Mouse (Mus musculus): Measurements from ENCODE around the gene Sorcs1. TPM values are rescaled to one million over a fixed set of nuclear protein-coding genes. Genes with fewer than 3 reads are reported as not detected.

Gene Sorcs1
- polyA plus RNA-seq, 1 experiment from 2014 or later: 3.9 TPM

DNA sequence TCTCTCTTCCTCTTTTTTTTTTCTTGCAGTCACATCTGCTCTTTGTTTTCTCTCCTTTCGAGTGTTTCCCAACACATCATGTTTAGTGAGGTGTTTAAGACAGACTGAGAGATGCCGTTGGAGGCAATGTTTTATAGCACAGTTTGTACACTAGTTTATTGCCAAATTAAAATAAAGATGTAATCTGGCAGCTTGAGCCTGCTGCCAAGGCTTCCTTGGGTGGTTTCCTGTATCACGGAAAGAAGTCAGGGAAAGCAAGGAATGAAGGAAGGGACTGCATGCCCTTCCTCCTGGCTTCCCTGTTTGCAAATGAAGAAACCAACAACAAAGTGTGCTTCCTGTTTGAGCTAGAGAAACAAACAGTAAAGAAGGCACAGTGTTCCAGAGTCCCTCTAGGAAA, 352.3 kb downstream of the Sorcs1 start:
- Histone ChIP-seq H3K27ac (no peak overlapping the region), H3K4me2 (no peak overlapping the region), H3K27me3 (no peaks in the 10 kb centered on the region), H3K36me3 (no peaks in the 10 kb centered on the region), H3K9me3 (replicated peaks) (no peaks in the 10 kb centered on the region), H3K9ac (no peak overlapping the region), H3K4me3 (replicated peaks) (no peak overlapping the region), H3K4me1 (no peaks in the 10 kb centered on the region)
- no peak for ATAC-seq (replicated peaks; ENCODE audit: low FRiP score)
- WGBS: 29% methylated on average over 3 of the region's 3 CpGs

GRCm38 (mm10) chr19:50325686-50326085, 352.8 kb downstream of the Sorcs1 start:
- Histone ChIP-seq H3K4me3 (replicated peaks) (no peak overlapping the region), H3K4me1 (no peaks in the 10 kb centered on the region), H3K27ac (no peak overlapping the region), H3K36me3 (no peaks in the 10 kb centered on the region), H3K9me3 (replicated peaks) (no peaks in the 10 kb centered on the region), H3K9ac (no peak overlapping the region), H3K27me3 (no peaks in the 10 kb centered on the region), H3K4me2 (no peak overlapping the region)
- no peak for ATAC-seq (replicated peaks; ENCODE audit: low FRiP score)
- 90% methylated on average over 10 of the region's 10 CpGs for WGBS

DNA sequence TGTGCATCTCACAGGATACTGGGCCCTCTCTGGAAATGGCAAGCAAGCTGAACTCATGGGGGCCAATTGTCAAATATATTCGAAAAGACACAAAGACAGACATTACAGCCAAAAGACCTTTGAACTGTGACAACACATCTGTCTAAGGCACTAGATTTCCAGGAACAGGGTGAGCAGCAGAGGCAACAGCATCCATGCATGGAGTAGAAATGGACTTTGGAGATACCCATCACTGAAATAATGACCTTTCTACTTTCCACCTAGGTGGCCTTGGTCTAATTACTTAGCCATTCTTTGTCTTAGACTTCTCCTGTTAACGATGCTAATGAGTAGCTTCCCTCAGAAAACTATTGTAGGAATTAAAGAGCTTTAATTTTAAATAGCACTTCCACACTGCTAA, 371.4 kb downstream of the Sorcs1 start:
- no peak overlapping the region for H3K9ac ChIP-seq
- no peaks in the 10 kb centered on the region for H3K4me1 ChIP-seq
- 75% methylated on average over 2 of the region's 2 CpGs for WGBS
- no peak overlapping the region for H3K4me3 ChIP-seq (replicated peaks)
- no peak overlapping the region for H3K4me2 ChIP-seq
- no peak overlapping the region for H3K27ac ChIP-seq
- H3K36me3 ChIP-seq: no peaks in the 10 kb centered on the region
- ATAC-seq (replicated peaks; ENCODE audit: low FRiP score): no peak
- no peaks in the 10 kb centered on the region for H3K27me3 ChIP-seq
- H3K9me3 ChIP-seq (replicated peaks): no peaks in the 10 kb centered on the region

DNA sequence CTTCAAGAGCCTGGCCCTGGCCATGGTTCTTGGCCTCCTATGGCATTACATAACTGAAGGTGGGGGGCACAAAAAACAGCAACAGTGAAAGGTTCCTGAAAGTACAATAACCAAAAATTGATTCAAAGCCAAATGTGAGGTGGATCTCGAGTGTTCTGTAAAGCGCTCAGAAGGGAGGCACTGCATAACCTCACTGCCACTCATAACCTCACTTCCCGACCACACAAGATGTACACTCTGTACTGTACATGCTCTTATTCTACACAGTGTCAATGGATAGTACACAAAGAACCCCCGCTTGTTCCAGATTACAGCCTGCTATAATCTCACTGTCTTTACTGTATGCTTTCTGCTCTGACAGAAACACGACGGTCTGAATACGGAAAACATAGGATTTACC, 384.2 kb downstream of the Sorcs1 start:
- Histone ChIP-seq H3K36me3 (no peaks in the 10 kb centered on the region), H3K9ac (no peak overlapping the region), H3K4me1 (no peaks in the 10 kb centered on the region), H3K4me2 (no peak overlapping the region), H3K27ac (no peak overlapping the region), H3K9me3 (replicated peaks) (no peaks in the 10 kb centered on the region), H3K4me3 (replicated peaks) (no peak overlapping the region), H3K27me3 (no peaks in the 10 kb centered on the region)
- WGBS: 85% methylated on average over 7 of the region's 7 CpGs
- ATAC-seq (replicated peaks; ENCODE audit: low FRiP score): no peak

DNA sequence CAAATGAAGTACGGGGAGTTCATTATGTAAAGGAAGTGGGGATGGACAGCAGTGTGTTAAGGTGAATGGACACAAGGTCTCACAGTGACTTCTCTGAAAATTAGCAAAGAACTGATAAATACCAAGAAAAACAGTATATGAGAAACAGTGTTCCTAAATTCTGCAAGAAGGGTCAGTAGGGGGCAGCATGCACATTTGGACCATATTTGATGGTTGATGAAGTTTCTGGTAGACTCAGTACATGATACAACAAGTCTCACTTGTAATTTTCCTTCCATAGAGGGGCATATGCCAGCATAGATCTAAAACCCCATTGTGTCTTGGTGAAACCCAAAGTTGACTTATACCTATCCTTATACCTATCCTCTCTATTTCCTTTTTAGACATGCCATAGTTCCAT, 414.0 kb downstream of the Sorcs1 start:
- no peak overlapping the region for H3K4me3 ChIP-seq (replicated peaks)
- no peaks in the 10 kb centered on the region for H3K4me1 ChIP-seq
- H3K27me3 ChIP-seq: 0 out of 2 replicates have a peak, but pooled peaks cover 3% of the 10 kb centered on the region
- no peak overlapping the region for H3K4me2 ChIP-seq
- H3K27ac ChIP-seq: no peak overlapping the region
- ATAC-seq (replicated peaks; ENCODE audit: low FRiP score): no peak
- no peaks in the 10 kb centered on the region for H3K36me3 ChIP-seq
- H3K9ac ChIP-seq: no peak overlapping the region
- H3K9me3 ChIP-seq (replicated peaks): no peaks in the 10 kb centered on the region
- 75% methylated on average over 1 of the region's 1 CpGs for WGBS

DNA sequence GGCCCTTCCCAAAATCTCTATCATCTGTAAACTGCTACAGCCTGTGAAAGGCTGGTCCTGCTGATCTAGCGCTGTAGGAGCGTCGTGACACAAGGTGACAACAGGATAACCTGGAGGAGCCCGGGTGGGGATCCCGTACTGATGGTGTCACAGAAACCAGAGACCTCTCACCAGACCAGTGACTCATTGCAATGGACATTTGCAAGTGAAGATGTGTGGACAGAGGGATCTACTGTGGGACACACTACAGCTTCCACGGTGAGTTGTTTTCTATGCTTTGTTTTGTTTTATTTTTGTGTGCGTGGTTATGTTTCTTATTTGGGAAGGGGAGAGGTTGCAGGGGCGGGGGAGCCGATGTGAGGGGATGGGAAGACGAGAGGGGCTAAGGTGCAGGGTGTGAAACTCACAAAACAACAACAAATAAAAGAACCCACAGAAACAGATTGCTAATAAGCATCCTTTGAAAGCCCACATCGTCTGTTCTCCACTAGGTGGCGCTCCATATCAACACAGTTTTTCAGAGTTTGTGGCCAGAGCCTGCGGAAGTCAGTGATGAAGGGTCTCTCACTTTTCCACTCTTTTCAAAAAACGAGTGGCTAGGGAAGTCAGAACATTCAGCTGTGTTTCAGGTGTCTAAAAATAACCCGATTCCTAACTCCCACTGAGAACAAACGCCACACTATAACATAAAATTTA, 419.6 kb downstream of the Sorcs1 start:
- H3K9ac ChIP-seq: no peak overlapping the region
- H3K4me2 ChIP-seq: no peak overlapping the region
- ATAC-seq (replicated peaks; ENCODE audit: low FRiP score): no peak
- H3K27ac ChIP-seq: no peak overlapping the region
- no peaks in the 10 kb centered on the region for H3K36me3 ChIP-seq
- 0 out of 2 replicates have a peak, but pooled peaks cover 3% of the 10 kb centered on the region for H3K27me3 ChIP-seq
- no peaks in the 10 kb centered on the region for H3K9me3 ChIP-seq (replicated peaks)
- 40% methylated on average over 16 of the region's 16 CpGs for WGBS
- H3K4me3 ChIP-seq (replicated peaks): no peak overlapping the region
- H3K4me1 ChIP-seq: no peaks in the 10 kb centered on the region

GRCm38 (mm10) chr19:50220476-50220875, 458.0 kb downstream of the Sorcs1 start:
- Histone ChIP-seq H3K4me3 (replicated peaks) (no peak overlapping the region), H3K27me3 (no peaks in the 10 kb centered on the region), H3K4me2 (no peak overlapping the region), H3K27ac (no peak overlapping the region), H3K4me1 (no peaks in the 10 kb centered on the region), H3K36me3 (no peaks in the 10 kb centered on the region), H3K9me3 (replicated peaks) (no peaks in the 10 kb centered on the region), H3K9ac (no peak overlapping the region)
- 56% methylated on average over 5 of the region's 5 CpGs for WGBS
- 0 out of 2 replicates have a peak, but pooled peaks have one; percentile 46 for ATAC-seq (replicated peaks; ENCODE audit: low FRiP score)

- no peak overlapping the region for H3K4me3 ChIP-seq (replicated peaks)
- no peak overlapping the region for H3K4me2 ChIP-seq
- no peak overlapping the region for H3K9ac ChIP-seq
- no peak for ATAC-seq (replicated peaks; ENCODE audit: low FRiP score)
- H3K27ac ChIP-seq: no peak overlapping the region
- 44% methylated on average over 7 of the region's 7 CpGs for WGBS
- no peaks in the 10 kb centered on the region for H3K27me3 ChIP-seq
- no peaks in the 10 kb centered on the region for H3K9me3 ChIP-seq (replicated peaks)
- H3K36me3 ChIP-seq: no peaks in the 10 kb centered on the region
- H3K4me1 ChIP-seq: no peaks in the 10 kb centered on the region
These were observed 463.8 kb downstream of the Sorcs1 start for GRCm38 (mm10) chr19:50214466-50215228.

DNA sequence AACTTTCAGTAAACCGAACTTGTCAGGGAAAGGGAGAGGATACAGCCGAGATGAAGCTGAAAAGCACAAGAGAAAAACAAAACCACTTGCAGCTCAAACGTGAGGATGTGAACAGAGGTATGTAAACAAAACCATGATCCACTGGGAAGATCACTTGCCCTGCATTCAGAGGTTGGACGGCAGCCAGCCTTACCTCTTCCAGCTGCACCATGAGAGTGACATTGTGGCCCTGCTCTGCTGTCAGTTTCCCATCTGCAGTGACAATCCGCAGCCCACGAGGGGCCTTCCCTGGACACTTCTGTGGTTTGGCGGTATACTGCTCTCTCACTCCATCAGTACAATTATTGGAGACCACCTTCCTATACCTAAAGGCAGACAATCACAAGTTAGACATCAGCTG, 468.0 kb downstream of the Sorcs1 start:
- H3K4me3 ChIP-seq (replicated peaks): no peak overlapping the region
- H3K27me3 ChIP-seq: no peaks in the 10 kb centered on the region
- no peaks in the 10 kb centered on the region for H3K9me3 ChIP-seq (replicated peaks)
- H3K9ac ChIP-seq: no peak overlapping the region
- H3K4me1 ChIP-seq: no peaks in the 10 kb centered on the region
- ATAC-seq (replicated peaks; ENCODE audit: low FRiP score): no peak
- H3K27ac ChIP-seq: no peak overlapping the region
- no peak overlapping the region for H3K4me2 ChIP-seq
- 49% methylated on average over 7 of the region's 7 CpGs for WGBS
- no peaks in the 10 kb centered on the region for H3K36me3 ChIP-seq

DNA sequence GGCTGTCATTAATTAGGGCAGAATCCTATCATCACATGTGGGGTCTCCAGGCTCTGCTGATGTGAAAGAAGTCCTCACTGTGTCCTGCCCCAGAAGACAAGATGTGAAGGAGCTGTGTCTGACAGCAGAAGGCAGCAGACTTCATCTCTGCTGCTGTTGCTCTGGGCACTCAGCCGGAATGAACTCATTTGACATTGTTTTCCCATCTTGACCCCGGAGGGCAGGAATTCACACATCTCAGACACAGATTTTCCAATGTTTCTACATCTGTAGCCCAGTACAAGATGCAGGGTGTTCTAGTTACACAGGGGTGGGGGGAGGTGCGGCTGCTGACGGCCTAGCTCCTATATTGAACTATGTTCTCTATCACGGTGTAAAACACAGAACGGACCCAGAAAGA, 474.1 kb downstream of the Sorcs1 start:
- Histone ChIP-seq H3K9me3 (replicated peaks) (no peaks in the 10 kb centered on the region), H3K36me3 (no peaks in the 10 kb centered on the region), H3K9ac (no peak overlapping the region), H3K4me2 (no peak overlapping the region), H3K4me1 (0 out of 2 replicates have a peak, but pooled peaks cover 2% of the 10 kb centered on the region), H3K27ac (no peak overlapping the region), H3K4me3 (replicated peaks) (no peak overlapping the region), H3K27me3 (no peaks in the 10 kb centered on the region)
- 43% methylated on average over 6 of the region's 6 CpGs for WGBS
- ATAC-seq (replicated peaks; ENCODE audit: low FRiP score): peak; percentile 43; the same call in 1 of the 2 replicates

DNA sequence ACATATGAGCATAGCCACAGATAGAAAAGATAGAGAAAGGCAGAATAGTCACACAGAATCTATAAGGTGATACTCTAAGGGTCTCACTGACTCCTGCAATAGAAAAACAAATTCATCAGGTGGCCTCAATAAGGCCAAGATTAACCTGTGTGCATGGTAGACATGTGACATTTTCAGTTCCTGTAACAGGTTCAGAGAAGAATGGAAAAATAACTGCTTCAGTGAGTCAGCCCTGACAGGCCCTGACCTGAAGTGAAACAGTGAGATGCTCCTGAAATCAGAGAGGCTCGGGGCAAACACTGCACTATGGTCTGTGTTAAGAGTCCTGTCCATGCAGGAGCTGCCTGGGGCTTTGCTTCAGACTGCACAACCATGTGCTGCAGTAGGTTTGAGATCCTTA, 481.9 kb downstream of the Sorcs1 start:
- no peak overlapping the region for H3K4me3 ChIP-seq (replicated peaks)
- no peaks in the 10 kb centered on the region for H3K4me1 ChIP-seq
- H3K9me3 ChIP-seq (replicated peaks): no peaks in the 10 kb centered on the region
- ATAC-seq (replicated peaks; ENCODE audit: low FRiP score): no peak
- no peak overlapping the region for H3K27ac ChIP-seq
- no peaks in the 10 kb centered on the region for H3K36me3 ChIP-seq
- no peak overlapping the region for H3K4me2 ChIP-seq
- no peak overlapping the region for H3K9ac ChIP-seq
- no peaks in the 10 kb centered on the region for H3K27me3 ChIP-seq
- WGBS: 48% methylated on average over 1 of the region's 1 CpGs

DNA sequence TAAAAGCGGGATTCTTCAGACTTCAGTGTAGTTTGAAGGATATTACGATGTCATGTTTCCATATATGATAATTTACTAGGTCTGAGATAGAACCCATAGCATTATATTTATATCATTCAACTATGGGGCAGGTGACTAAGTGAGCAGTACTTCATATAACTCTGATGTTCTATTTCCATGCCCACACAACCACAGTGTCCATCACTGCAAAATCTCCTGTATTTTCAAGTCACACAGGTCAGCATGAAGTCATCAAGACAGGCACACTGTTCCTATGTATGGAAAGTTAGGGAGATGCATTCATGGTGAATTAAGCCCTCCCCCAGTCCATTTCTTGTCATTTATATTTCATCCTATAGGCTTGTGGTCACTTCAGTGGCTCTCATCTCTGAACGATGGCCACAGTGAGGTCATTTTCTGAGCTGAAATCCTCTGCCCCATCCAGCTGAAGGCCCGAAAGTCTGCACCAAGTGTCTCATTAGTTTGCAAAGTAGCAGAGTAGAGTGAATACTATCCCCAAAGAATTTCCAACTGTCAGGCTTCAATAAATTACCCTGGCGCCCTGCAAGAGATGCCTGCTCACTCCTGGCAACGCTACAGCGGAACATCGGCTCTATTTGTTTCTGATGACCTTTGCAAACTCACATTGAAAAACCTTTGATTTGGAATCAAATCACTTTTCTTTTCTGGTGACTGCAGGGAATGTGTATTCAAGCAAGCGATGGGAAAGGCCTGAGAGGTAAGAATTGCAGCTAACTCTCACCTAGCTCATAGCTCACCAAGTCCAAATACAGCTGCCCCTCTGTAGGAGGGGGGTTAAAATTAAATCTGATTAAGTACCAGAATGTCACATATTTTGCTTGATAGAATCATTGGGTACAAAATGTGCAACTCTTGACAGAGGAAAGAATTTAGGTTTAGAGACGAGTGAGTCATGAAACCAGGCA, 492.4 kb downstream of the Sorcs1 start:
- H3K36me3 ChIP-seq: no peaks in the 10 kb centered on the region
- no peaks in the 10 kb centered on the region for H3K9me3 ChIP-seq (replicated peaks)
- H3K4me2 ChIP-seq: no peak overlapping the region
- H3K27ac ChIP-seq: no peak overlapping the region
- no peak overlapping the region for H3K9ac ChIP-seq
- H3K4me1 ChIP-seq: 0 out of 2 replicates have a peak, but pooled peaks cover 3% of the 10 kb centered on the region
- no peaks in the 10 kb centered on the region for H3K27me3 ChIP-seq
- ATAC-seq (replicated peaks; ENCODE audit: low FRiP score): peak; percentile 54; the same call in 1 of the 2 replicates
- WGBS: 46% methylated on average over 10 of the region's 10 CpGs
- H3K4me3 ChIP-seq (replicated peaks): no peak overlapping the region
